Mouse (Mus musculus) midbrain, embryonic 14.5 days (tissue): ENCODE data around the gene Astn2. TPM values are rescaled to one million over a fixed set of nuclear protein-coding genes. Genes with fewer than 3 reads are reported as not detected.

Source experiments
- ATAC-seq: fragments of 200-750 bp; cut with Nextera tagmentation; 2 replicates; pipeline ENCODE4 v1.8.0; 2017; ENCODE audit warnings: moderate number of reproducible peaks, moderate library complexity; ENCODE audit not compliant: low FRiP score, low TSS enrichment
- DNase-seq: peaks from one replicate; pipeline ENCODE4 v3.0.0-alpha.2; 2015
- H3K27ac ChIP-seq: fragments of 300-500 bp; sonication (generic); replicated peaks from 2 replicates; pipeline ENCODE4 v1.5.1; 2014; ENCODE audit warnings: mild to moderate bottlenecking, low read depth, low read length, moderate library complexity
- H3K27me3 ChIP-seq: fragments of 300-500 bp; sonication (generic); 2 replicates; pipeline ENCODE4 v1.6.1; 2014; ENCODE audit warnings: low read length, control low read depth, mixed read lengths; ENCODE audit not compliant: control insufficient read depth, insufficient read depth
- H3K36me3 ChIP-seq: fragments of 300-500 bp; sonication (generic); 2 replicates; pipeline ENCODE4 v1.6.1; 2014; ENCODE audit warnings: low read length, control low read depth; ENCODE audit not compliant: control insufficient read depth, insufficient read depth
- H3K4me1 ChIP-seq: fragments of 300-500 bp; sonication (generic); 2 replicates; pipeline ENCODE4 v1.6.1; 2014; ENCODE audit warnings: mild to moderate bottlenecking, antibody characterized with exemption, low read length, control low read depth; ENCODE audit not compliant: control insufficient read depth, insufficient read depth
- H3K4me2 ChIP-seq: fragments of 300-500 bp; sonication (generic); 2 replicates; pipeline ENCODE4 v1.6.1; 2014; ENCODE audit warnings: mild to moderate bottlenecking, low read length, moderate library complexity
- H3K4me3 ChIP-seq: fragments of 300-500 bp; sonication (generic); replicated peaks from 2 replicates; pipeline ENCODE4 v1.5.1; 2014; ENCODE audit warnings: low read depth, low read length
- H3K9ac ChIP-seq: fragments of 300-500 bp; sonication (generic); replicated peaks from 2 replicates; pipeline ENCODE4 v1.6.1; 2014; ENCODE audit warnings: mild to moderate bottlenecking, low read length, moderate library complexity
- H3K9me3 ChIP-seq: fragments of 300-500 bp; sonication (generic); 2 replicates; pipeline ENCODE4 v1.6.1; 2016; ENCODE audit warnings: low read length, control low read depth, mixed read lengths; ENCODE audit not compliant: control insufficient read depth
- WGBS: fragments of 180-500 bp; shearing (Covaris S2); extraction: QIAGEN DNeasy Blood & Tissue Kit; methylation state at CpG from one replicate; pipeline ENCODE4 v1.1.7; 2014; 5-methylcytosine and 5-hydroxymethylcytosine counted together
- polyA plus RNA-seq: library from polyadenylated mRNA; unstranded; fragments of >200 nt; fragmentation: Nextera tagmentation; extraction: Ambion mirVana; gene quantifications from 2 replicates; pipeline ENCODE4 v1.2.1, GENCODE M21; 2014

Gene Astn2
- polyA plus RNA-seq, 1 experiment from 2014 or later, result 4.4 TPM

GRCm38 (mm10) chr4:65821070-65821469, 583.3 kb downstream of the Astn2 start:
- H3K4me3 ChIP-seq, result no peak overlapping the region
- no peak for ATAC-seq
- 71% methylated on average over 2 of the region's 2 CpGs for whole genome bisulfite sequencing
- H3K9me3 ChIP-seq, result no peaks in the 10 kb centered on the region
- H3K36me3 ChIP-seq, result no peaks in the 10 kb centered on the region
- H3K27ac ChIP-seq, result 0 out of 2 replicates have a peak overlapping the region, but pooled peaks have one; percentile 26
- no peak for DNase-seq
- H3K27me3 ChIP-seq, result no peaks in the 10 kb centered on the region
- peaks cover 11% of the 10 kb centered on the region; the same call in 1 of the 2 replicates for H3K4me1 ChIP-seq
- no peak overlapping the region for H3K4me2 ChIP-seq
- H3K9ac ChIP-seq, result no peak overlapping the region

- Histone ChIP-seq H3K9ac (no peak overlapping the region), H3K36me3 (no peaks in the 10 kb centered on the region), H3K9me3 (no peaks in the 10 kb centered on the region), H3K4me2 (no peak overlapping the region), H3K27me3 (no peaks in the 10 kb centered on the region), H3K4me1 (peaks cover 11% of the 10 kb centered on the region; the same call in 1 of the 2 replicates), H3K27ac (0 out of 2 replicates have a peak overlapping the region, but pooled peaks have one; percentile 22), H3K4me3 (no peak overlapping the region)
- ATAC-seq (no peak), DNase-seq (no peak)
- WGBS, result 41% methylated on average over 2 of the region's 2 CpGs
These were observed 584.2 kb downstream of the Astn2 start for GRCm38 (mm10) chr4:65820236-65820635.

- DNase-seq (no peak), ATAC-seq (no peak)
- Histone ChIP-seq H3K27me3 (no peaks in the 10 kb centered on the region), H3K36me3 (no peaks in the 10 kb centered on the region), H3K9me3 (no peaks in the 10 kb centered on the region), H3K9ac (no peak overlapping the region), H3K4me3 (no peak overlapping the region), H3K27ac (0 out of 2 replicates have a peak overlapping the region, but pooled peaks have one; percentile 22), H3K4me1 (peaks cover 11% of the 10 kb centered on the region; the same call in 1 of the 2 replicates), H3K4me2 (no peak overlapping the region)
- WGBS, result 72% methylated on average over 3 of the region's 3 CpGs
These were observed 584.6 kb downstream of the Astn2 start for GRCm38 (mm10) chr4:65819835-65820234.

- Histone ChIP-seq H3K9ac (no peak overlapping the region), H3K4me2 (no peak overlapping the region), H3K4me1 (no peaks in the 10 kb centered on the region), H3K27me3 (no peaks in the 10 kb centered on the region), H3K36me3 (no peaks in the 10 kb centered on the region), H3K9me3 (no peaks in the 10 kb centered on the region), H3K4me3 (no peak overlapping the region), H3K27ac (no peak overlapping the region)
- no peak for ATAC-seq
- no peak for DNase-seq
- 77% methylated on average over 2 of the region's 2 CpGs for WGBS
These were observed 590.3 kb downstream of the Astn2 start for GRCm38 (mm10) chr4:65814176-65814535.

- Histone ChIP-seq H3K4me2 (no peak overlapping the region), H3K4me1 (no peaks in the 10 kb centered on the region), H3K27me3 (no peaks in the 10 kb centered on the region), H3K36me3 (no peaks in the 10 kb centered on the region), H3K27ac (no peak overlapping the region), H3K4me3 (no peak overlapping the region), H3K9ac (no peak overlapping the region), H3K9me3 (no peaks in the 10 kb centered on the region)
- DNase-seq (no peak), ATAC-seq (no peak)
- WGBS, result 96% methylated on average over 1 of the region's 1 CpGs
These were observed 590.8 kb downstream of the Astn2 start for GRCm38 (mm10) chr4:65813500-65814175.

- Histone ChIP-seq H3K4me2 (no peak overlapping the region), H3K4me1 (no peaks in the 10 kb centered on the region; the same call in 1 of the 2 replicates), H3K9me3 (no peaks in the 10 kb centered on the region), H3K27me3 (no peaks in the 10 kb centered on the region), H3K9ac (no peak overlapping the region), H3K4me3 (no peak overlapping the region), H3K36me3 (no peaks in the 10 kb centered on the region), H3K27ac (no peak overlapping the region)
- ATAC-seq (no peak), DNase-seq (no peak)
- WGBS, result 85% methylated on average over 3 of the region's 3 CpGs
These were observed 597.1 kb downstream of the Astn2 start for GRCm38 (mm10) chr4:65807341-65807740.

GRCm38 (mm10) chr4:65801204-65801603, 603.2 kb downstream of the Astn2 start:
- H3K27me3 ChIP-seq, result no peaks in the 10 kb centered on the region
- no peak for ATAC-seq
- 77% methylated on average over 3 of the region's 3 CpGs for WGBS
- no peak overlapping the region for H3K4me3 ChIP-seq
- no peak overlapping the region for H3K27ac ChIP-seq
- H3K36me3 ChIP-seq, result no peaks in the 10 kb centered on the region
- H3K4me2 ChIP-seq, result no peak overlapping the region
- no peaks in the 10 kb centered on the region; the same call in 1 of the 2 replicates for H3K4me1 ChIP-seq
- H3K9ac ChIP-seq, result no peak overlapping the region
- no peak for DNase-seq
- H3K9me3 ChIP-seq, result no peaks in the 10 kb centered on the region

GRCm38 (mm10) chr4:65791051-65791450, 613.4 kb downstream of the Astn2 start:
- no peak for DNase-seq
- Histone ChIP-seq H3K27me3 (no peaks in the 10 kb centered on the region), H3K4me1 (no peaks in the 10 kb centered on the region), H3K9ac (no peak overlapping the region), H3K4me3 (no peak overlapping the region), H3K36me3 (no peaks in the 10 kb centered on the region), H3K9me3 (no peaks in the 10 kb centered on the region), H3K27ac (no peak overlapping the region), H3K4me2 (no peak overlapping the region)
- ATAC-seq, result no peak

GRCm38 (mm10) chr4:65773368-65774010, 630.9 kb downstream of the Astn2 start:
- Histone ChIP-seq H3K36me3 (no peaks in the 10 kb centered on the region), H3K27ac (no peak overlapping the region), H3K9ac (no peak overlapping the region), H3K27me3 (no peaks in the 10 kb centered on the region), H3K4me1 (no peaks in the 10 kb centered on the region), H3K4me2 (no peak overlapping the region), H3K4me3 (no peak overlapping the region), H3K9me3 (no peaks in the 10 kb centered on the region)
- ATAC-seq (no peak), DNase-seq (no peak)
- 87% methylated on average over 5 of the region's 5 CpGs for WGBS
